Mouse (Mus musculus): ENCODE data around the gene Slc12a9.

GRCm38 (mm10) chr5:137299240-137299639, 34.2 kb downstream of the Slc12a9 start:
- no peak for TF ChIP-seq POLR2A (IDR thresholded peaks at IDR 0.05; ENCODE audit: borderline replicate concordance, low read depth, low read length)
- TF ChIP-seq CTCF (IDR thresholded peaks at IDR 0.05; ENCODE audit: low read depth, low read length), result no peak
